Mouse (Mus musculus) kidney, adult 18-20 months (tissue): ENCODE data around the gene Slc12a8.

ENCODE experiments used
- DNase-seq: peaks from one replicate; pipeline ENCODE4 v3.0.0; 2021

The Slc12a8 gene

DNA sequence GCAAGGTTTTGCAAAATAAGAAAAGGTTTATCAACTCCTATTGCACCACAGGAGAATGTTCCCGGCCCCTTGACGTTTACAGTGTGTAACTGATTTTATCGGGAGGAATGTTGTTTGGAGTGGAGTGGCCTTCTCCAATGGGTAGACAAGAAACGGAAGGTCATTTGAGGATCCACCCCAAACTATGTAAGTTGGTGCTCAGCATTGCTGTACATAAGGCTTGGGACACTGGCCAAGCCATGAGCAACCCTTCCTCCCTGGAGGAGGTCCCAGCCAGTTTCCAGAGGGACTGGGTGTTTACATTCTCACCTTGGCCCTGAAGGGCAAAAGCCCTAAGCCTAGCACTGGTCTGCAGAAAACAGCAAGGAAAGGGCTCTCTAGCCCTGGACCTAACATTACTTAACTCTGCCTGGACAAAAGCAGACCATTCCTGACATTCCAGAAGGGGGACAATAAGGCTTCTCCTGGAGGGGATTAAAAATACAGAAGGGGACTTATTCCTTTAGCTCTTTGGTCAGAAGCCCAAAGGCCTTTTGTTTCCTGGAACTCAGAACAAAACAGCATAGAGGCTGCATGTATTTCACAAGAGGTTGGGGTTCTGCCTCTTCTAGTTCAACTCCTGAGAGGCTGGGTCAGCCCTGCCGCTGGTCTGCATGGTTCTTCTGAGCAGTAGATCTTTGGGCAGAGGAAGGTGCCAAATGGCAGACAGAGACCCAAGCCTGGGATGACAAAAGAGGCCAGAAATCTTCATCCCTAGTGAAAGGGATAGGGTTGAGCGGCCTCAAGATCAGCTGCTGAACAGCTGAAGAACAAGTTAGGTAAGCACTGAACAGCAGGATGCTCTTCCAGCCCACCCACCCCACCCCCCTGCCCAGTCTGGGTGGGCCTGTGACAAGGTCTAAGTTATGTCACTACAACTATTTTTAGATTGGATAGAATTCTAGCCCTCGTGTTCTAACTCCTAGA is 159.5 kb downstream of the Slc12a8 start:
- DNase-seq: peak; percentile 47

- no peak for DNase-seq
These were observed 160.2 kb downstream of the Slc12a8 start for GRCm38 (mm10) chr16:33677313-33677690.

DNA sequence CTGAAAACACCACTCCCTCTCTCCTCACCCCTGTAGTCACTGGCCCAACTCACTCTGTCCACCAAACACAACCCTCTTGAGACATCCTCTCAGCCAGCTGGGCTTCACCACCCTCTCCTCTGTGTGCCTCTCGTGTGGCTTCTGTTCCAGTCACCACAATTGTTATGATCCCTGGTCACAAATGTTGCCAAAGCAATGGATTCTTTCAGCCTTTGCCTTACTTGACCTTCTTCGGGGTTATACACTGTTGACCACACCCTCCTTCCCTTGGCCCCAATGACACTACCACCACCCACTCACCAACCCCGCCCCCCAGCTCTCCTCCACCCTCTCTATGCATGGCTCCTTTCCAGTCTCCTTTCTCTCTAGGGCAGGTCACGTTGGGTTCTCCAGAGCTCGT is 160.8 kb downstream of the Slc12a8 start:
- DNase-seq: no peak

GRCm38 (mm10) chr16:33680271-33680670 is 163.1 kb downstream of the Slc12a8 start:
- no peak for DNase-seq

DNA sequence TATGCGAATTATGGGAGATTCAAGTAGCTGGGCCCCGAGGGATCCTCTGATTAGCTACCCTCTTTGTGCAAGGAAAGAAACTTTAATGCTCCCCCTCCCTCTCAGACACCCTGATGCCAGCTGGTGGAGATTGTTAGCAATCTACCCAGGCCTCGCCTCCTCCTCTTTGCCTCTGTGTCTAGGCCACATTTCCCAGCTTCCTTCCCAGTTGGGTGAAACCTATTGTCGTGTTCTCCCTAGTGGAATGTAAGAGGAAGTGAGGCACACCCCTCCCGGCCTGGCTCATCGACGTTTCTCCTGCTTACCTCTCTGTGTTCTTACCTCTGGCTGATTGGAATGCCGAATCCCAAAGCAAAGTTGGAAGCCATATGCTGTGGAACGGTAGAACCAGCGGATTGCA is 163.7 kb downstream of the Slc12a8 start:
- DNase-seq: no peak

DNA sequence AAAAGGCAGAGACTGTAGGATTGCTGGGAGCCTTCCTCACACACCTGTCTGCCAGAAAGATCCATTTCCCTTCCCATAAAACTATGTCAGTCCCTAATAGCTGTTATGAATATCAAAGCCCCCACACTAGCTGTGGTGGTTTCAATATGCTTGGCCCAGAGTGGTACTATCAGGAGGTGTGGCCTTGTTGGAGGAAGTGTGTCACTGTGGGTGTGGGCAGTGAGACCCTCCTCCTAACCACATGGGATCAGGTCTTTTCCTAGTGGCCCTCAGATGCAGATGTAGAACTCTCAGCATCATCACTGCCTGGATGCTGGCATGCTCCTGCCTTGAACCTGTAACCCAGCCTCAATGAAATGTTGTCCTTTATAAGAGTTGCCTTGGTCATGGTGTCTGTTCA is 164.5 kb downstream of the Slc12a8 start:
- DNase-seq: no peak

GRCm38 (mm10) chr16:33682651-33683050 is 165.5 kb downstream of the Slc12a8 start:
- no peak for DNase-seq

DNA sequence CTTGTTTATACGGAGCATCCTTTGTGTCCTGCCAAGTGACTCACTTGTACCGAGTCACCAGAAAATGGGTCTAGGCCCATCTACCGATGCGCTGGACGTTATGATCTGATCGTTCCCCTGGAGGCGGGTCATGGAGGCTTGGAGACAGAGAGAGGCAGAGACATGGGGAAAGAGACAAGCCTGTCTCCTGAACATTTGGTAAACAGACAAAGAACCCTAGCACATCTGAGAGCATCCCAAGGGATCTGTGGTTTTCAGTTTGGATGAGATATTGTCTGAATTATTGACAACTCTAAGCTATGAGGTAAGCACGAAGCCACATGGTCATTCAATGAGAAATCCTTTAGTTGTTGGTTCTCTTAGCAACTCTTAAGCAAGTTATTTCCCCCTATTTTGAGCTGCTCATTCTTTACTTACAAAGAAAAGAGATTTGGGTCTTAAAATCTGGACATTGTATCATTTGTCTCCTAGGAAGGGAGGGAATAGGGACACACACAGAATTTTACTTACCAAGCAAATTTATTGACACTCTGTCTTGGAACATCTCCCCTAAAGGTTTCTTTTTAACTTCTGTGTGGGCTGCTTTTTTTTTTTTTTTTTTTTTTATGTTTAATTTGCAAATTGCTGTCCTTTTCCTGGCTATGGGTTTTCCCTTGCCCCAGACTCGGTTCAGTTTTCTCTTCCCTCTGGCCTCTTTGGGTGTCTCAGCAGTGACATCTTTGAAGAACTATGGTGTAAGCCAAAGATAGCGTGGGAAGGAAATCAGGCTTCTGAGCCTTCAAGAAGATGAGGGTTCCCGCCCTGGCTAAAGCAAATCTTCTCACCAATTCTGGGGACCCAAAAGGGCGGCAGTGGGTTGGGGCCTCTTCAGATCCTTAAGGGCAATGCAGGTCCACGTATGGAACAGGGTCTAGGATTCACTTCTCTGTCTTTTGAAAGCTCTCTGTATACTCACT is 166.4 kb downstream of the Slc12a8 start:
- DNase-seq: no peak

GRCm38 (mm10) chr16:33684162-33684702 is 167.1 kb downstream of the Slc12a8 start, which contains the start of gene Heg1:
Gene Heg1 (plus strand): TSS chr16:33684370.
- peak; percentile 81 for DNase-seq

DNA sequence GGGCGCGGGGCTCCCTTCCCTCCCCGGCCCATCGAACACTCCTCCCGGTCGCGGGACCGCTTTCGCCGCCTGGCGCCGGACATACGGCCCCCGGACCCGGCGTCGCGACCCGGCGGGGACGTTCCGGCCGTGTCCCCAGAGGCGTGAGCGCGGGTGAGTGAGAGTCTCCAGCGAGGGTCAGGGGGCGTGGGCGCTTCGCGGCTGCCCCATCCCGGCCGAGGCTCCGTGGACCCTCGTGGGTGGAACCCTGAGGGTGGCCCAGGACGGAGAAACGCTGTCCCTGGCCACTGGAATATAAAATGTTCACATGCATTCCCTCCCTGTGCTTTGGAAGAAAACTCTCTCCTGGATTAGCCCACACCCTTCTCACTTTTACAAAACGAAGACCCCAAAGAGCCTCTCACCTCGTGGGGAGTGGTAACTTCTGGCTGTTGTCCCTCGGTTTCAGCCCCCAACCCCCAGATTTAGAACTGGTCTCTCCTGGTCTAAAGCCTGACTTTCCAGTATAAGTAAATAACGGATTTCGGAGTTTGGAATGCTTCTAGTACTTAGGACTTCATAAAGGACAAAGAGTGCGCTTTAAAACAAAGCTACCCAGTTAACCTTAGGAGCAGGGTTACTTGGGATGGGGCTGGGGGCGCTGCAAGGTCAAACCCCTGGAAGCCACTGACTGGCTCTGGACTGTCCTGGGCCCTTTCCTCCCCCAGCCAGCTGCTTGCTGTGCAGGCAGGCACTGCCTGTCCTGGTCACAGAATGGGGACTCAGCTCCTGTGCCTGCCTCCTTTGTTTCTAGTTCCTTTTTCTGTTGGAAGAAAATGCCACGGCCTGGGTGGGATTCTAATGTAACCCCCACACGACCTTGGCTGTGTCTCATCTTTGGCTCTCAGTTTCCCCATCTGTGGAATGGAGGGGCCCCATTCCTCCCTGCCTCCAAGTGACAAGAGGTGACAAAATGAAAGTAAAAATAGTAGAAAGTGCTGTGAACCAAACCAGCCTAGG is 167.9 kb downstream of the Slc12a8 start:
- no peak for DNase-seq

GRCm38 (mm10) chr16:33686056-33686455 is 168.9 kb downstream of the Slc12a8 start:
- DNase-seq: no peak

- no peak for DNase-seq
These were observed 170.6 kb downstream of the Slc12a8 start for GRCm38 (mm10) chr16:33687724-33688123.

GRCm38 (mm10) chr16:33690975-33691747 is 174.0 kb downstream of the Slc12a8 start:
- DNase-seq: no peak

DNA sequence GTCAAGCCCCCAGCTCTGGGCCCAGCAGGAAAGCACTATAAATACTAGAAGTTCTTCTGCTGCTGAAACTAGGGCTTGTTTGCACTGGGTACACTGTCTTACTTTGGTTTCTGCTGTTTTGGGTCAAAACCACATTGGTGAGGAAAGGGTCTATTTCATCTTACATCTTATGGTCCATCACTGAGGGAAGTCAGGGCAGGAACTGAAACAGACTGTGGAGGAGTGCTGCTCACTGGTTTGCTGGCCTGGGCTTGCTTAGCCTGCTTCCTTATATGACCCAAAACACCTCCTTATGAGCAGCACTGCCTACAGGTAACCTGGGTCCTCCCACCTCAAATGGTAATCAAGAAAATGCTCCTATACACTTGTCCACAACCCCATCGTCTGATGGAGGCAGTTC is 176.4 kb downstream of the Slc12a8 start:
- no peak for DNase-seq

DNA sequence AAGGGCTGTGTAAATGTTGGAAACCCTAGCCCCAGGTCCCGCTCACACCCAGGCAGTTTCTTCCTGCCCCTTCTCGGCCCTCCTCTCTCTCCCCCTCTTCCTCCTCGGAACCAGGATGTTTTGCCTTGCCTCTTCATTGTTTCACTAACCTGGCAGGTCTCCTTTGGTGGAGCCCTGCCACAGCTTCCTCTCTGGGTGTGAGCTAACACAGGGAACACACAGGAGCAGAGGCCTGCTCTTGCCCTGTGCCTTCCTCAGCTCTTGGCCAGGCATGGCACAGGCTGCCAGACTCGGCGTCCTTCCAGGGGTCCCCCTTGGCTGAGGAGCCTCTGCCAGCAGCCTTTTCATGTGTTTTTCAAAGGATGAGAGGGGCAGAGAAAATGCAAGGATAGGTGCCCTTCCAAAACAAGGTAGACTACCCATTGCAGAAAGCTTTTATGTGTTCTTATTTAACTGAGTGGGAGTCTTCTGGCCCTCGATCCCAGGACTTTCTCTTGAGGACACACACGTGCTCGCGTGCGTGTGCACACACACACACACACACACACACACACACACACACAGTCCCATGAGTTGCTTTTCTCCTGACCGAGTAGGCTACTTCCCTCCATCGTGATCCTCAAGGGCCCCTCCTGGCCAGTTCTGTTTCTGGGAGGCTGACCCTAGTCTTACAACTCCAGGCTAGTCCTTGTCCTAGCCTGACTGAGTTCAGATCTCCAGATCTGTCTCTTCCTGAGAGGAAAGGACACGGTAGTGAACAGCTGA is 179.9 kb downstream of the Slc12a8 start:
- DNase-seq: peak; percentile 32

- DNase-seq: no peak
These were observed 180.6 kb downstream of the Slc12a8 start for GRCm38 (mm10) chr16:33697576-33698276.

GRCm38 (mm10) chr16:33698277-33698790 is 181.2 kb downstream of the Slc12a8 start:
- no peak for DNase-seq

- no peak for DNase-seq
These were observed 183.5 kb downstream of the Slc12a8 start for GRCm38 (mm10) chr16:33700584-33700983.

- no peak for DNase-seq
These were observed 184.7 kb downstream of the Slc12a8 start for GRCm38 (mm10) chr16:33701872-33702271.
